Mouse (Mus musculus): ENCODE data around the gene Actrt2. TPM values are rescaled to one million over a fixed set of nuclear protein-coding genes. Genes with fewer than 3 reads are reported as not detected.

Gene Actrt2
- polyA plus RNA-seq, 1 experiment from 2014 or later, result not detected

- Histone ChIP-seq H3K36me3 (ENCODE audit: control insufficient read depth, insufficient read depth, low read length) (no peaks in the 10 kb centered on the region), H3K4me3 (replicated peaks; ENCODE audit: low read depth, low read length) (no peak overlapping the region), H3K9me3 (ENCODE audit: control insufficient read depth, low read length) (no peaks in the 10 kb centered on the region), H3K9ac (replicated peaks; ENCODE audit: low read length) (no peak overlapping the region), H3K4me2 (ENCODE audit: low read length) (no peak overlapping the region), H3K27ac (replicated peaks; ENCODE audit: low read depth, low read length) (no peak overlapping the region), H3K27me3 (ENCODE audit: control insufficient read depth, insufficient read depth, low read length) (0 out of 2 replicates have a peak, but pooled peaks cover 3% of the 10 kb centered on the region), H3K4me1 (ENCODE audit: control insufficient read depth, insufficient read depth, low read length) (no peaks in the 10 kb centered on the region)
- WGBS, result 8% methylated on average over 5 of the region's 5 CpGs
- DNase-seq (no peak), ATAC-seq (ENCODE audit: low FRiP score, low TSS enrichment) (no peak)
Observed at GRCm38 (mm10) chr4:154652494-154652893, 15.2 kb downstream of the Actrt2 start.

GRCm38 (mm10) chr4:154649083-154649747 lies 18.5 kb downstream of the Actrt2 start:
- Histone ChIP-seq H3K4me1 (ENCODE audit: control insufficient read depth, insufficient read depth, low read length) (no peaks in the 10 kb centered on the region), H3K9me3 (ENCODE audit: control insufficient read depth, low read length) (peaks cover 12% of the 10 kb centered on the region), H3K4me2 (ENCODE audit: low read length) (no peak overlapping the region), H3K27ac (replicated peaks; ENCODE audit: low read depth, low read length) (no peak overlapping the region), H3K36me3 (ENCODE audit: control insufficient read depth, insufficient read depth, low read length) (no peaks in the 10 kb centered on the region), H3K4me3 (replicated peaks; ENCODE audit: low read depth, low read length) (no peak overlapping the region), H3K9ac (replicated peaks; ENCODE audit: low read length) (no peak overlapping the region), H3K27me3 (ENCODE audit: control insufficient read depth, insufficient read depth, low read length) (peaks cover 14% of the 10 kb centered on the region)
- DNase-seq (no peak), ATAC-seq (ENCODE audit: low FRiP score, low TSS enrichment) (no peak)
- WGBS, result 82% methylated on average over 19 of the region's 19 CpGs

GRCm38 (mm10) chr4:154642496-154642895 lies 25.2 kb downstream of the Actrt2 start:
- Histone ChIP-seq H3K4me2 (ENCODE audit: low read length) (no peak overlapping the region), H3K9me3 (ENCODE audit: control insufficient read depth, low read length) (peaks cover 12% of the 10 kb centered on the region), H3K9ac (replicated peaks; ENCODE audit: low read length) (no peak overlapping the region), H3K4me3 (replicated peaks; ENCODE audit: low read depth, low read length) (no peak overlapping the region), H3K27ac (replicated peaks; ENCODE audit: low read depth, low read length) (no peak overlapping the region), H3K36me3 (ENCODE audit: control insufficient read depth, insufficient read depth, low read length) (no peaks in the 10 kb centered on the region), H3K27me3 (ENCODE audit: control insufficient read depth, insufficient read depth, low read length) (peaks cover 66% of the 10 kb centered on the region), H3K4me1 (ENCODE audit: control insufficient read depth, insufficient read depth, low read length) (no peaks in the 10 kb centered on the region)
- ATAC-seq (ENCODE audit: low FRiP score, low TSS enrichment), result no peak
- DNase-seq, result no peak
- 4% methylated on average over 6 of the region's 6 CpGs for WGBS

DNA sequence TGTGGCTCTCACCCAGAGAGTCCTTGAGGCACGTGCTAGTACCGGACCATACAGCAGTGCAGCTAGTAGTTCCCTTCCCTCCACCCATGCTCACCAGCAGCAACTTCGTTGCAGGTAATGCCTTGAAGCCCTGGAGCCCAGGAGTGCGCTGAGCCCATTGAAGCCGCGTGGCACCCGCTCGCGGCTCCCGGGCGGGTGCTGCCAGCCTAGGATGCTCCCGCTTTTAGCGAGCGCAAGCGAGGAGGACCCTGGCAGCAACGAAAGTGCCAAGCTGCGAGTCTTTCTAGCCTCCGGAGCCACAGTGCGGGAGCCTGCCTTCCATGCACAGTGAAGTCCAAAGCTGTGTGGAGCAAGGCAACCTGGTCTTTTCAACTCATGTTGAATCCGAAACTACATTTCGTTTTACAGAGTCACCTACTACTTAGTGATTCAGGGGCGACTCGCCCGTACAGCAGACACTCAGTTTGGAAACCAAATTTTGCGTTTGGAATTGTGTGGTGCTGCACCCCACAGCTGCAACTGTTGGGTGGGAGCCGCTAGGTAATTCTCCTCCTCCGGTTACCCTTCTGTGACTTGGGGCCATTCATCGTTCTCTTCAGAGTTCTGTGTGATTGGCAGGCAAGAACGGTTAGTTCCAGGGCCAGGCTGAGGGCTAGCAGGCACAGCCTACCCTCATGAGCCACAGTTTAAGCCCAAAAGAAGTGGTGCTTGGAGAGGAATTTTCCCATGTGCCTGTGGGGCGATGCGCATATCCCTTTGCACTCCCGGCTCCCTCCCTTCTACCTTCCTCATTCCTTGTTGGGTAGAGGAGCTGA lies 26.2 kb downstream of the Actrt2 start:
- Histone ChIP-seq H3K9ac (replicated peaks; ENCODE audit: low read length) (no peak overlapping the region), H3K36me3 (ENCODE audit: control insufficient read depth, insufficient read depth, low read length) (no peaks in the 10 kb centered on the region), H3K4me1 (ENCODE audit: control insufficient read depth, insufficient read depth, low read length) (no peaks in the 10 kb centered on the region), H3K4me2 (ENCODE audit: low read length) (no peak overlapping the region), H3K4me3 (replicated peaks; ENCODE audit: low read depth, low read length) (no peak overlapping the region), H3K9me3 (ENCODE audit: control insufficient read depth, low read length) (0 out of 2 replicates have a peak, but pooled peaks cover 3% of the 10 kb centered on the region), H3K27ac (replicated peaks; ENCODE audit: low read depth, low read length) (no peak overlapping the region), H3K27me3 (ENCODE audit: control insufficient read depth, insufficient read depth, low read length) (peaks cover 74% of the 10 kb centered on the region)
- ATAC-seq (ENCODE audit: low FRiP score, low TSS enrichment), result no peak
- WGBS, result 1% methylated on average over 32 of the region's 32 CpGs
- peak; percentile 60 for DNase-seq

- no peak overlapping the region for H3K4me3 ChIP-seq (replicated peaks; ENCODE audit: low read depth, low read length)
- peaks cover 78% of the 10 kb centered on the region for H3K27me3 ChIP-seq (ENCODE audit: control insufficient read depth, insufficient read depth, low read length)
- H3K27ac ChIP-seq (replicated peaks; ENCODE audit: low read depth, low read length), result no peak overlapping the region
- H3K9ac ChIP-seq (replicated peaks; ENCODE audit: low read length), result no peak overlapping the region
- H3K9me3 ChIP-seq (ENCODE audit: control insufficient read depth, low read length), result no peaks in the 10 kb centered on the region
- 4% methylated on average over 20 of the region's 20 CpGs for WGBS
- ATAC-seq (ENCODE audit: low FRiP score, low TSS enrichment), result no peak
- no peak overlapping the region for H3K4me2 ChIP-seq (ENCODE audit: low read length)
- no peaks in the 10 kb centered on the region; the same call in 1 of the 2 replicates for H3K4me1 ChIP-seq (ENCODE audit: control insufficient read depth, insufficient read depth, low read length)
- peak; percentile 64 for DNase-seq
- H3K36me3 ChIP-seq (ENCODE audit: control insufficient read depth, insufficient read depth, low read length), result no peaks in the 10 kb centered on the region
Observed at GRCm38 (mm10) chr4:154640443-154641295, 27.0 kb downstream of the Actrt2 start.

- H3K27ac ChIP-seq (replicated peaks; ENCODE audit: low read depth, low read length), result no peak overlapping the region
- peaks cover 3% of the 10 kb centered on the region for H3K4me1 ChIP-seq (ENCODE audit: control insufficient read depth, insufficient read depth, low read length)
- H3K36me3 ChIP-seq (ENCODE audit: control insufficient read depth, insufficient read depth, low read length), result no peaks in the 10 kb centered on the region
- no peak overlapping the region for H3K9ac ChIP-seq (replicated peaks; ENCODE audit: low read length)
- H3K4me3 ChIP-seq (replicated peaks; ENCODE audit: low read depth, low read length), result no peak overlapping the region
- no peak for ATAC-seq (ENCODE audit: low FRiP score, low TSS enrichment)
- H3K27me3 ChIP-seq (ENCODE audit: control insufficient read depth, insufficient read depth, low read length), result peaks cover 81% of the 10 kb centered on the region
- H3K9me3 ChIP-seq (ENCODE audit: control insufficient read depth, low read length), result no peaks in the 10 kb centered on the region
- WGBS, result 6% methylated on average over 13 of the region's 13 CpGs
- no peak overlapping the region for H3K4me2 ChIP-seq (ENCODE audit: low read length)
- peak; percentile 30 for DNase-seq
Observed at GRCm38 (mm10) chr4:154639591-154640442, 27.9 kb downstream of the Actrt2 start.

DNA sequence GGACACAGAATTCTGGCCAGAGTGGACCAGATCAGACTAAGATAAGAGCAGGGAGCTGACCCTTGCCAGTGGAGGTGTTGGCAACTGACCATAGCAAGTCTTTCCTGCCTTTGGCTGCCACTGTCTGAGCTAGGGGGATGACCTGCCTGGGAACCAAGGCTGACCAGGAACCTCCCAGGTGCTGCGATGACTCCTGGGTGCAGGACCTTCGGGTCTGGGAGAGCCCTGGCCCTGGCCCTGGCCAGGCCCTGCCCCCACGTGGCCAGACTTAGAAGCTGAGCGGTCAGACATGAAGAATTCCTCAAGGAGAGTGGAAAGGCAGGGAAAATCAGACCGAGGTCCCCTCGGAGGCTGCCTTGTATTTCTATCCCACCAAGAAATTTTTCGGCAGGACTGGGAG lies 28.5 kb downstream of the Actrt2 start:
- peak; percentile 35 for DNase-seq

More for the DNA sequence above, 28.5 kb downstream of the Actrt2 start:
- no peaks in the 10 kb centered on the region for H3K36me3 ChIP-seq (ENCODE audit: control insufficient read depth, insufficient read depth, low read length)
- H3K27ac ChIP-seq (replicated peaks; ENCODE audit: low read depth, low read length), result no peak overlapping the region
- H3K4me1 ChIP-seq (ENCODE audit: control insufficient read depth, insufficient read depth, low read length), result peaks cover 3% of the 10 kb centered on the region
- no peak for ATAC-seq (ENCODE audit: low FRiP score, low TSS enrichment)
- no peaks in the 10 kb centered on the region for H3K9me3 ChIP-seq (ENCODE audit: control insufficient read depth, low read length)
- no peak overlapping the region for H3K4me3 ChIP-seq (replicated peaks; ENCODE audit: low read depth, low read length)
- no peak overlapping the region for H3K4me2 ChIP-seq (ENCODE audit: low read length)
- H3K27me3 ChIP-seq (ENCODE audit: control insufficient read depth, insufficient read depth, low read length), result peaks cover 85% of the 10 kb centered on the region
- 2% methylated on average over 7 of the region's 7 CpGs for WGBS
- no peak overlapping the region for H3K9ac ChIP-seq (replicated peaks; ENCODE audit: low read length)
